Mouse (Mus musculus) kidney, adult 2 months (tissue): ENCODE data around the gene Kazald1.

Experiments used
- CTCF ChIP-seq: fragments of 200-500 bp; conservative IDR thresholded peaks from 2 replicates; pipeline ENCODE4 v1.5.1; 2011; ENCODE audit warnings: low read depth, mild to moderate bottlenecking, control low read depth, low read length, moderate library complexity, mixed read lengths; ENCODE audit not compliant: insufficient read depth, insufficient read length
- POLR2A ChIP-seq: fragments of 200-500 bp; IDR thresholded peaks from one replicate; pipeline ENCODE4 v1.6.1; 2011; ENCODE audit warnings: low read depth, low read length, control low read depth

- TF ChIP-seq CTCF: no peak
- no peak for TF ChIP-seq POLR2A
Measured at GRCm38 (mm10) chr19:45079769-45080515, 4.9 kb downstream of the Kazald1 start.
